Mouse (Mus musculus): ENCODE results near the gene Gm7694.

DNA sequence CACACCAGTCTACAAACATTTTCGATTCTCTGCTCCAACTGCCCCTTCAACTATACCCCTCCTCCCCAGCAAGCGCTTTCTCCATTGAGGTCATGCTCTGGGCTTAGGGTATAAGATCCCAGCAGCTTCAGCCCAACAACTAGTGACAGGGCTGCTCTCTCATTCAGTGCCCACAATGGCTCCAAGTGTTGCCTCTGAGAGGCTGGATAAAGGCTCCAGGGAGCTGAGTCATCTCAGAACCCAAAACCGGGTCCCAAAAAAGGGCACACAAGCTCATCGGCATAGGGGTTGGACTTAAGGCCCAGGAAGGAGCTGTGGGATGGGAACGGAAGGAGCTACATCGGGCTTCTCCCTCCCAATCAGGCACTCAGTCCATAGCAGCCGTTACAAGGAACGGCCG, 4.4 kb downstream of the Gm7694 start:
- TF ChIP-seq CTCF (IDR thresholded peaks at IDR 0.05; ENCODE audit: insufficient read depth, low read depth, low read length) (no peak), POLR2A (IDR thresholded peaks at IDR 0.05; ENCODE audit: insufficient read depth, low read depth, low read length) (no peak)
